Mouse (Mus musculus) embryonic stem cell, embryonic (primary cell): ENCODE results near the gene Zfp1.

Experiments used
- CTCF ChIA-PET, 4 experiments: fragments of 300-600 bp in 2 of 4; fragments of 350-600 bp in 2 of 4; sonication (Branson Sonifier 250); formaldehyde crosslinking; loops; one replicate each; lab custom pipeline; 2022; ENCODE audit warnings: inconsistent platforms in 2 of 4; lab: Charles Lee
- POLR2A ChIA-PET, 4 experiments: fragments of 300-600 bp in 2 of 4; fragments of 350-600 bp in 2 of 4; sonication (Branson Sonifier 250); formaldehyde crosslinking; loops; one replicate each; lab custom pipeline; 2022; ENCODE audit warnings: antibody characterized with exemption in 4 of 4, inconsistent platforms in 1 of 4; lab: Charles Lee

Zfp1 gene

GRCm38 (mm10) chr8:111642496-111642895 is 705 bp upstream of the Zfp1 start:
- ChIA-PET POLR2A (interaction anchor here (0.6 to 2.5 kb wide), 27 partner anchors 9 to 371 kb away, joined by 3 to 18 read pairs (median 4); partner anchors contain the start of genes Ldhd (in 2 of the 4) and Znrf1 (in 1 of the 4)), CTCF (interaction anchor here in 3 of 4 experiments (0.6 to 1.8 kb wide), 6 partner anchors 16 to 132 kb away, joined by 3 to 8 read pairs (median 4); no protein-coding TSS in a partner anchor)

DNA sequence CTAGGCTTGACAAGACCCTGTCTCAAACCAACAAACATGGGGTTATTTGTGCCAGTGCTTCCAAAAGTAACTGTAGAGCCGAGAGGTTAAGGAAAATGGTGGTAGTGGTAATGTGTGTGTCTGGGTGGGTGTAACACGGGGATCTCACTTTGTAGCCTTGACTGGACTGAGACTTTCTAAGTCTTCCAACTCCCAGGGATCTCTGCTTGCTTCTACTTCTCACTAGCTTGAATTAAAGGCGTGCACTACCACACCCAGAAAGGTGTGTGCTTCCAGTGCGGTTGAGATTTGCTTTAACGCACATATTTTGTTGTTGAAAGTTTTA is 300 bp upstream of the Zfp1 start:
- CTCF ChIA-PET = interaction anchor here in 3 of 4 experiments (0.6 to 1.8 kb wide), 8 partner anchors 16 to 132 kb away, joined by 3 to 8 read pairs (median 4); no protein-coding TSS in a partner anchor
- POLR2A ChIA-PET = interaction anchor here (0.5 to 2.5 kb wide), 41 partner anchors 8 to 673 kb away, joined by 3 to 18 read pairs (median 4); partner anchors contain the start of genes Ldhd (in 2 of the 4), Cfdp1 (in 1 of the 4) and Znrf1 (in 1 of the 4)

GRCm38 (mm10) chr8:111644286-111645051 is 1.3 kb downstream of the Zfp1 start:
- POLR2A ChIA-PET = interaction anchor here in 2 of 4 experiments (0.5 to 2.5 kb wide), 13 partner anchors 10 to 177 kb away, joined by 3 to 18 read pairs (median 4); partner anchors contain the start of gene Znrf1 (in 2 of the 2)
- CTCF ChIA-PET = interaction anchor here (0.6 to 1.4 kb wide), 5 partner anchors 15 to 282 kb away, joined by 3 to 5 read pairs (median 4); partner anchors contain the start of gene Znrf1 (in 1 of the 4)

- POLR2A ChIA-PET = no interaction called here
- CTCF ChIA-PET = no interaction called here
Observed at GRCm38 (mm10) chr8:111645715-111646114, 2.5 kb downstream of the Zfp1 start.

DNA sequence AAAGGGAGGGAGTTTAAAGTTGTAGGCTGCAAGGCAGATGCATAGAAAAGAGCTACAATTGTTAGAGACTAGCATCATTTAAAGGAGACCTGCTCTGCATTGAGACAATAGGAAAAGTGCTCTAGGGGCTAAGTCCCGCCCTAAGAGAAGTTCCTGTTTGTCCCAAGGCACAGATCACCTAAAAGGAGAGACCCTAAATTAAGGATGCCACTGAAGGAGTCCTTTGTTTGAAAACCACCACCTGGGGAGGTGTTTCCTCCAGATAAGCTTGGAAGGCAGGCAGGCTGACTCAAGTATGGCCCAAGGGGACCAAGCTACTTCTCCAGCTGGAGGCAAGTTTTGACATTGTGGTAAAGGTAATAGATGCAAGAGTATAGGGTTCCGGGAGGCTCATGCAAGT is 5.6 kb downstream of the Zfp1 start:
- ChIA-PET CTCF (interaction anchor here (0.5 to 1.5 kb wide), 9 partner anchors 23 to 382 kb away, joined by 3 to 9 read pairs (median 3); no protein-coding TSS in a partner anchor), POLR2A (interaction anchor here (0.5 to 3.2 kb wide), 34 partner anchors 8 to 1726 kb away, joined by 3 to 18 read pairs (median 4); partner anchors contain the start of genes Ldhd (in 2 of the 4) and Gabarapl2 (in 1 of the 4))

GRCm38 (mm10) chr8:111650651-111651050 is 7.5 kb downstream of the Zfp1 start:
- ChIA-PET POLR2A (interaction anchor here (0.6 to 2.2 kb wide), 7 partner anchors 12 to 897 kb away, joined by 3 to 5 read pairs (median 3); no protein-coding TSS in a partner anchor), CTCF (no interaction called here)

- POLR2A ChIA-PET = interaction anchor here in 3 of 4 experiments (1.0 to 1.6 kb wide), 4 partner anchors 9 to 11 kb away, joined by 3 to 5 read pairs (median 4); partner anchors contain the start of gene Zfp1 (in 3 of the 3)
- CTCF ChIA-PET = no interaction called here
Observed at GRCm38 (mm10) chr8:111653524-111653923, 10.3 kb downstream of the Zfp1 start.

DNA sequence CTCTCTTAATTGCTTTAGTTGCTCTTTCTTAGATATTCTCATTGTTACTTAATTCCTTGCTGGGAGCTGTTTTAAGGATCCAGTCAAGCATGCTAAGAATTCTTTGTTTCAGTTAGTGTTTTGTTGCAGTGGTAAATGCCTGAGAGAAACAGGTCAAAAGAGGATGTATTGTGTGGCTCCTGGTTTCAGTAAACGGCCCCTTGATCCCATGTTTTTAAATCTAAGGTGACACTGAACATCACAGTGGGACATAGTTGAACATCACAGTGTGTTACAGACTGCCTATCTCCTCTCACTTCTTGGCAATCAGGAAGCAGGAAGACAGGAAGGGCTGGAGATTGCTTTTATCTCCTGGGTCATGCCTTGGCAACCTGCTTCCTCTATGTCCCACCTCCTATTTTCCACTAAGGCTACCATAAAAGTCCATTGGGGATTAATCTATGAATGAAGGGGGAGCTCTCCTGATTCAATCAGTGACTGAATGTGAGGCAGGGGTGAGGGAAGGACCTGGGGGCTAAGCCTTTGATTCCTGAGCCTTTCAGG is 14.2 kb downstream of the Zfp1 start:
- CTCF ChIA-PET = interaction anchor here in 1 of 4 experiments (1.0 to 1.4 kb wide), 2 partner anchors 10 to 41 kb away, joined by 3 read pairs; no protein-coding TSS in a partner anchor
- POLR2A ChIA-PET = interaction anchor here in 3 of 4 experiments (0.7 to 1.6 kb wide), 5 partner anchors 9 to 88 kb away, joined by 3 to 4 read pairs (median 3); no protein-coding TSS in a partner anchor

DNA sequence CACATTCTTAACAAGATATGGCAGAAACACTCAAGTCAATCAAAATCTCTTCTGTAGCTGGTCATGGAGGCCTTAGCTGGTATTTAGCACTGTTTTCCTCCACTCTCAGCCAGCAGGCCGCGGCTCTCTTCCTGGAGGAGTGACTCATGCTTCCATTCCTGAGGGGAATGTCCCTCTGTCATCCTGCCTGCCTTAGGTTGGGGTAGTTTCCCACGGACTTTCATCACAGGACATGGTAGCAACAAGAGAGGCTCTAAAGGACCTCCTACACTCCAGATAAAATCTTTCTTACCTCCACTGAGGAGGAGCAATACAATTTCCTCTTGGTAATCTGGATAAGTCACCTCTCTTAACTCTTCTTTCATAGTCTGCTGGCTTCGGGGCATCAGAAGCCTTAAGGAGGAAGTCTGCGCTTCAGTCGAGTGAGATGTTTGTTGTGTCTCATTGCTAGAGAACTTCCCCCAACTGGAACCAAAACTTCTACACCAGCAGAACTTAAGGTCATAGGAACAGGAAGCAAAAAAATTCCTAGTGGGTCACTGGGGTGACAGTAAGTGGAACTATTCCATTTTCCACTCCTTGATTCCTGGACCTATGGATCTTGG is 15.7 kb downstream of the Zfp1 start:
- POLR2A ChIA-PET = interaction anchor here in 1 of 4 experiments (0.8 kb wide), 1 partner anchor 10 kb away, joined by 3 read pairs; no protein-coding TSS in a partner anchor

GRCm38 (mm10) chr8:111662473-111662872 is 19.3 kb downstream of the Zfp1 start:
- CTCF ChIA-PET = interaction anchor here in 3 of 4 experiments (0.6 to 2.4 kb wide), 8 partner anchors 14 to 324 kb away, joined by 3 to 9 read pairs (median 4); partner anchors contain the start of gene Znrf1 (in 2 of the 3)
- POLR2A ChIA-PET = interaction anchor here in 1 of 4 experiments (1.4 to 3.8 kb wide), 3 partner anchors 10 to 14 kb away, joined by 3 to 14 read pairs (median 5); no protein-coding TSS in a partner anchor

More for the DNA sequence above, 15.7 kb downstream of the Zfp1 start:
- CTCF ChIA-PET = no interaction called here

DNA sequence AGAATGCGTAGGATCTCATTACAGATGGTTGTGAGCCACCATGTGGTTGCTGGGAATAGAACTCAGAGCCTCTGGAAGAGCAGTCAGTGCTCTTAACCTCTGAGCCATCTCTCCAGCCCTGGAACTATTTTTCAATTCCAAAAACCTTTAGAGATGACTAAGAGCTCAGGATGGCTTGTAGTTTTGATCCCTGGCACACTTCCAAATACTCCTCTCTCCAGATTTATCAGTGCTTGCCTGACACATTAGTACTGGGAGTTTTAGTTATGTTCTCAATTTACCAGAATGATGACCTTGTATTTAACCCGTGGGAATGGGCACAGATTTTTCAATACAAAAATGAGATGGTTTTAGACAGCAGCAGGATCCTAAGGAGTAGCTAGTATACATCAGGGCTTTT is 23.6 kb downstream of the Zfp1 start:
- CTCF ChIA-PET = interaction anchor here in 3 of 4 experiments (0.5 to 3.1 kb wide), 5 partner anchors 9 to 332 kb away, joined by 3 to 14 read pairs (median 3); no protein-coding TSS in a partner anchor

DNA sequence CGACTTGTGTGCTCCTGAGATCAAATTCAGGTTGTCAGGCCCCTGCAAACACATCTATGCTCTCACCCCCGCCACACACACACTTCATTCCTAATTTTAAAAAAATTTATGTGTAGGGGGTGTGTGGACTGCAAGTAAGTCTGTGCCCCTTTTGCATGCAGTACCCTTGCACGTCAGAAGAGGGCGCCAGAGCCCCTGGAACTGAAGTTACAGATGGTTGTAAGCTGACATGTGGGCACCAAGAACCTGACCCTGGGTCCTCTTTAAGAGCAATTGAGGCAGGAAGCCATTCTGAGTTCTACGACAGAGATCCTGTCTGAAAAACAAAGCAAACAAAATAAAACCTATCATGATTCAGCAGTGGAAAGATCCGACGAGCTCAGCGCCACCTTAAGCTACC is 33.0 kb downstream of the Zfp1 start:
- ChIA-PET CTCF (interaction anchor here (0.6 to 2.0 kb wide), 52 partner anchors 8 to 376 kb away, joined by 3 to 14 read pairs (median 4); partner anchors contain the start of genes Zfp1 (in 2 of the 4), Bcar1 (in 1 of the 4), Fa2h (in 1 of the 4) and Znrf1 (in 1 of the 4)), POLR2A (interaction anchor here (0.6 to 1.2 kb wide), 10 partner anchors 10 to 913 kb away, joined by 3 to 5 read pairs (median 3); no protein-coding TSS in a partner anchor)

More for the DNA sequence above, 23.6 kb downstream of the Zfp1 start:
- POLR2A ChIA-PET = no interaction called here

DNA sequence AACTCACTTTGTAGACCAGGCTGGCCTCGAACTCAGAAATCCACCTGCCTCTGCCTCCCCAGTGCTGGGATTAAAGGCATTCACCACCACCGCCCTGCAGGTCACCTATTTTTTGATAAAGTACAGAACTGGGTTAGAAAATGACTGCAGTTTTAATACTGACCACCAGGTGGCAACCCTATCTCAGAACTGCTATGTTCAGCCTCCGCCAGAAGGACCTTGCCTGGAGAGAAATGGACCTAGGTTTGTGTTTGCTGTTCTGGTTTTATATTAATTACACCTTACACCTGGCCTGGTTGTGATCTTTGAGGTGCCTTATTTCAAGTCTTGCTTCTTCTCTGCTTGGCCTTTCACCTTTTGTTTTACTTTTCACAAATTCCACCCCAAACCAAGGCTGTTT is 34.9 kb downstream of the Zfp1 start:
- POLR2A ChIA-PET = interaction anchor here in 1 of 4 experiments (1.0 kb wide), 1 partner anchor 15 kb away, joined by 3 read pairs; no protein-coding TSS in a partner anchor
- CTCF ChIA-PET = interaction anchor here in 1 of 4 experiments (0.9 kb wide), 1 partner anchor 357 kb away, joined by 3 read pairs; no protein-coding TSS in a partner anchor

- CTCF ChIA-PET = interaction anchor here in 1 of 4 experiments (0.9 kb wide), 1 partner anchor 356 kb away, joined by 3 read pairs; no protein-coding TSS in a partner anchor
- POLR2A ChIA-PET = interaction anchor here in 1 of 4 experiments (1.0 kb wide), 1 partner anchor 14 kb away, joined by 3 read pairs; no protein-coding TSS in a partner anchor
Observed at GRCm38 (mm10) chr8:111678848-111679247, 35.6 kb downstream of the Zfp1 start.

- CTCF ChIA-PET = interaction anchor here (0.5 to 3.1 kb wide), 68 partner anchors 9 to 405 kb away, joined by 3 to 16 read pairs (median 4); partner anchors contain the start of genes Ctrb1 (in 2 of the 4), Cfdp1 (in 1 of the 4), Zfp1 (in 1 of the 4) and Znrf1 (in 1 of the 4)
- POLR2A ChIA-PET = interaction anchor here (0.7 to 2.5 kb wide), 16 partner anchors 11 to 353 kb away, joined by 3 to 9 read pairs (median 3); partner anchors contain the start of genes Ctrb1 (in 1 of the 4) and Zfp1 (in 1 of the 4)
Observed at GRCm38 (mm10) chr8:111680423-111681028, 37.3 kb downstream of the Zfp1 start.

DNA sequence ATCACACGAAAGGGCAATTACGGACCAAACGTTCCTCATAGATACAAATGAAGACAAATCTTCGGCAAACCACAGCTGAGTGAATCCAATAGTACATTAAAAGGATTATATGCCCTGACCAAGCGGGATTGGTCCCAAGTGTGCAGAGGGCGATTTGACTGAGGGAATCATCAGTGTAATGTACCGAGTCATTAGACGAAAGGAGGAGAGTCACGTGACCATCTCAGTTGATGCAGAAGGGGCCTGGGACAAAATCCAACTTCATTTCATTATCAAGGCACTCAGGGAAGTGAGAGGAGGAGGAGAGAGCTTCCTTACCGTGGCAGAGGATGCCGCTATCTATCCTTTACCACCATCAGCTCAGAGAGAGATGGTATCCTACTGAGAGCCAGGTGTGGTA is 38.0 kb downstream of the Zfp1 start:
- CTCF ChIA-PET = interaction anchor here (0.5 to 3.1 kb wide), 67 partner anchors 8 to 1642 kb away, joined by 3 to 16 read pairs (median 4); partner anchors contain the start of genes Ctrb1 (in 3 of the 4), Cfdp1 (in 1 of the 4), Zfp1 (in 1 of the 4) and Znrf1 (in 1 of the 4)
- POLR2A ChIA-PET = interaction anchor here (0.7 to 2.5 kb wide), 16 partner anchors 10 to 352 kb away, joined by 3 to 9 read pairs (median 3); partner anchors contain the start of genes Ctrb1 (in 1 of the 4) and Zfp1 (in 1 of the 4)
